Mouse (Mus musculus) pancreas, adult 10 weeks (tissue): ENCODE results near the gene Tldc1. TPM values are rescaled to one million over a fixed set of nuclear protein-coding genes. Genes with fewer than 3 reads are reported as not detected.

ENCODE experiments used
- polyA plus RNA-seq: library from polyadenylated mRNA; stranded (reverse); fragments of 350-450 nt; fragmentation: Illumina TruSeq; extraction: RNeasy Lipid Tissue Mini Kit (QIAGEN cat#74804); gene quantifications from one replicate; pipeline ENCODE4 v1.2.3, GENCODE M21; 2015; ENCODE audit warnings: low read depth, low replicate concordance; ENCODE audit not compliant: insufficient read depth

Tldc1 gene
- 2.4 TPM for polyA plus RNA-seq

DNA sequence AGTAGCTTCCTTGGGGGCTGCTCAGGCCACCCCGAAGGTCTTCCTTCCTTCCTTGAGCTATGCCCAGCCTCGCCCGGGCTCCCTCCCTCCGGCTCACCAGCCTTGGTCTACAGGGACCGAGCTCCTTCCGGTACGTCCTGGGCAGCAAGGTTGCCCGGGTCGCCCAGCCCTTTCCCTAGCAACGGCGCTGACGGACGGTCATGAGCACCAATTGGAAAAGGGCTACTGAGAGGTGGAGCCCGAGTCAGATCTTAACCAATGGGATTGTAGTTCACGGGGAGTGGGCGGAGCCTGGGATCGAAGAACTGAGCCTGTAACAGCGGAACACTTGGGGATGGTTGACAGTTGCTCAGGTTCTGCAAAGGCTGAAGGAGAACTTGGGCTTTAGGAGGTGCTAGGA lies at the start of gene Tldc1:
Gene Tldc1 (minus strand): TSS at position 154 of the 400 bp plus-strand sequence.

Other genes starting within 250 kb of the Tldc1 start
- gene Mbtps1, start 219.7 kb downstream of the Tldc1 start, polyA plus RNA-seq, result 16.4 TPM
- 4.2 TPM for gene Hsdl1, start 203.2 kb downstream of the Tldc1 start, polyA plus RNA-seq
- gene Dnaaf1, start 203.2 kb downstream of the Tldc1 start, polyA plus RNA-seq, result not detected
- gene Taf1c, start 173.2 kb downstream of the Tldc1 start, polyA plus RNA-seq, result 4.0 TPM
- gene Adad2, start 165.7 kb downstream of the Tldc1 start, polyA plus RNA-seq, result not detected
- gene Kcng4, start 142.7 kb downstream of the Tldc1 start, polyA plus RNA-seq, result not detected
- gene Wfdc1, start 112.1 kb downstream of the Tldc1 start, polyA plus RNA-seq, result 11.7 TPM
- gene Atp2c2, start 78.4 kb downstream of the Tldc1 start, polyA plus RNA-seq, result 5.0 TPM
- gene Cotl1, start 62.1 kb upstream of the Tldc1 start, polyA plus RNA-seq, result 13.2 TPM
- 2.3 TPM for gene Klhl36, start 83.8 kb upstream of the Tldc1 start, polyA plus RNA-seq
- 40.6 TPM for gene Usp10, start 131.9 kb upstream of the Tldc1 start, polyA plus RNA-seq
- gene Gm20388, start 132.4 kb upstream of the Tldc1 start, polyA plus RNA-seq, result 7.6 TPM
- 14.8 TPM for gene Crispld2, start 214.0 kb upstream of the Tldc1 start, polyA plus RNA-seq